Mouse (Mus musculus): ENCODE measurements at regions not wholly inside any gene's neighbourhood (a gene's known extent, or its start where the extent isn't known, plus 50 kb on each side); places are given as distances from the start of the nearest gene placed in this dataset.
"Not testable (repeated sequence)": the region's sequence is repeated elsewhere in the genome, so short reads cannot be mapped to it uniquely, and the experiment has no call there.

- no peak for DNase-seq
Measured at GRCm38 (mm10) chr8:113489436-113490107, 145.8 kb upstream of the Mon1b start.

DNA sequence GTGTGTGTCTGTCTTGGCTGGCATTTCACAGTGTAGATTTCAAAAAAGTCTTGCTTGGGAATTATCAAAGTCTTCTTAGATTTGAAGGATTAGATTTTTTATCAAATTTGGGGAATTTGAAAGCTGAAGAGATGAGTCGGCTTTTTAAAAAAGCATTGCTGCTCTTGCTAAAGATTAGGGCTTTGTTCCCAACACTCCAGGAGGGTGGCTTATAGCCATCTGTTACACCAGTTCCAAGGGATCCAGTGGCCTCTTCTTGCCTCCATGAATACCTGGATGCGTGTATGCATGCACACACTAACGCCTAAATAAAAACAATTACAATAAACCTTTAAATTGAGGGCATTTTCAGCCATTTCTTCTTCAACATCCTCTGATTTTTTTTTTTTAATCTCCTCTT lies 144.5 kb upstream of the Mon1b start:
- no peak for DNase-seq

DNA sequence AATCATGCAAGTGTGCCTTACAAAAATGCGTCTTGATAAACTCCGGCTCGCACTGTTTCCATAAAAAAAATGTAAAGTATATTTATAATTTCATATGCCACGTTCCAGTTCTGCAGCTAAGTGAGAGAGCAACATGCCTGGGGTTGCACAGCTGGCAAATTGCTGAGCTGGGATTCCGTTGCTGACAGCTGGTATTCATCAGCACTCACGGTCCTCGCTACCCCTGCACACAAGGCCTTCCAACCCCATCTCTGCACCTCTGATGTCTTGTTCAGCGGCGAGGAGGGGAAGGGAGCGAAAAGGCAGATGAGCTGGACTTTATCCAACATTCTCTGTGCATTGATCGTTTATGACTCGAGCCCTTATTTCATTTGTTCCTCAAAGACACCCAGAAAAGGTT lies 138.5 kb upstream of the Mon1b start:
- DNase-seq = no peak

DNA sequence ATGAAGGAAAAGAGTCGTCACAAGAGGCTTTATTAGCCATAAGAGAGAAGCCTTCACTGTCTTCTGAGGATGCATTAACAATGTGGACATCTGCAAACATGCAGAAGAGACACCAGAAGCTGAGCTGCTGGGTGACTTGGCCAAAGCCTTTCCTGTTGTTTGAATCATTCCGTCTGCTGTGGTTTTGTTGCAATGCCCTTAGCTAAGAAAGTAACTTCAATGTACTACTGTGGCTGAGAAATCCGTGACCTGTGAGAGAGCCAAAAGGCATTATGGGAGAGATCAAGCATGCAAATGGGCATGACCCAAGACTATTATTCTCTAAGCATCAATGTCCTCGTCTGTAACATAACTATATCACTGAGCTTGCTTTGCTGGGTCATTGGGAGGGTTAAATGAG lies 132.7 kb upstream of the Mon1b start:
- DNase-seq = no peak

DNA sequence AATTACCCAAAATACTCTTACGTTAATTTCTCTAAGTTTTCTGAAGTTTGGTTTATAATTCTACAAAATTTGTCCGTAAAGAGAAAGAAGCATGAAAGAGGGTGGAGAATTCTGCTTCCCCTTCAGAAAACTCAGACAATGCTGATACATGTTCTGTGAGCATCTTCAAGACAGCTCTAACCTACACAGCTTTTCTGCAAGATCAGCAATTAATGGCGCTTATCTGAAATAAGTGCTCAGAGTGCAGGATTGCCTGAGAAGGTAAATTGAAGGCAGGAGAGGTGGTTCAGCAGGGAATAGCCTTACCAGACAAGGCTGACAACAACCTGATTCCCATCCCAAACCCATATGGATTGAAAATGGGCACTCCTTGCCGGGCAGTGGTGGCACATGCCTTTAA lies 122.5 kb upstream of the Mon1b start:
- no peak for DNase-seq

DNA sequence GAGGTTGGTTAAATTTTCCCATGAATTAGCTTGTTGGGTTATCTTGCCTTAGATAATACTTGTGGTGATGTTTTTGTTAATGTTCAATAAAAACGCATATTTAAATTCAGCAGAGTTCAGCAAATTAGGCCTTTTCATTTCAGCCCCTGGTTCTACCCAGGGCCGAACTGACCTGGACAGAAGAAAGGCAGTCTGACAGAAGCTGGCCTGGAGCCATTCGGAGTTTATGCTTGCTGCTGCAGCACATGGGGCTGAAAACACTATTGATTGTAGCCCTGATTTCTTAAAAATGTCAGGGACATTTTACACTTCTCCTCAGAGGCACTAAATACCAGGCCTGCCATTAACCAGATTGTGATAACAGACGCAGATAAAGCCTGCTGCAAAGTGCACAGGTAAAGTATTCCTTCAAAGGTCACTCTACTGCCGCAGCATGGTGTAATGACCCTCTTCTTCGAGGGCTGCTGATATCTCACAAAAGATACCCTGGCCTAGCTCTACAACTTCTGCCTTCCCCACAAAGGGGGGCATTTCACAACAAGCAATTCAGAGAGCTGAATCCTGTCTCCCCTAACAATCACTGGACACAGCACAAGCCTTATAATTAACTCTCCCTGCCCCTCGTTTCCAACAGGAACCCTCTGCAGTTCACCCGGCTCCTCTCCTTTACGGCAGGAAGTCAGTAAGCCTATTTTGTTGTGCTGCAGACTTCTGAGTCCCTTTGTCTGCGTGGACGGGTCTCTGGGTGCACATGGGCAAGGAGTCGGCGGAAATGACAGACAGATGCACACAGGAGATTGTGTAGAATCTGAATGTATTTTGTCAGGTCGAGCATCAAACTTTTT lies 121.3 kb upstream of the Mon1b start:
- DNase-seq = no peak

GRCm38 (mm10) chr8:113514731-113515375 lies 120.5 kb upstream of the Mon1b start:
- not testable (repeated sequence) for DNase-seq

GRCm38 (mm10) chr8:113516176-113516575 lies 119.2 kb upstream of the Mon1b start:
- no peak for DNase-seq

DNA sequence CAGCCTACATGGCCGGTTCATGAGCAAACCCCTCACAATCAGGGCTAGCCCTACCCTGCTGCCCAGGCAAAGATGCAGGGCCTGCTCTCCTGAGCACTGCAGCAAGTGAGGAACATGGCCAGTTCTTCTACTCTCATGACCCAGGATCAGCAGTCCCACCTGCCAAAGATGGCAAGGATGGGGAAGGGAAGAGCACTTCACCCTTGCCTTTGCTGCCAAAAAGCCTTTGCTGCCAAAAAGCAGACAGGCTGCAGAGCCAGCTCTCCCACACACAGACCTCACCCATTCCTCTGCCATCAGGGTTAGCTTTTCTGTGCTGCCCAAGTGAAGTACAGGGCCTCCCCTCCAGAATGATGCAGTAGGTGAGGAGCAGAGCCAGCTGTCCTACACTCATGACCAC lies 117.5 kb upstream of the Mon1b start:
- peak; percentile 5 for DNase-seq

DNA sequence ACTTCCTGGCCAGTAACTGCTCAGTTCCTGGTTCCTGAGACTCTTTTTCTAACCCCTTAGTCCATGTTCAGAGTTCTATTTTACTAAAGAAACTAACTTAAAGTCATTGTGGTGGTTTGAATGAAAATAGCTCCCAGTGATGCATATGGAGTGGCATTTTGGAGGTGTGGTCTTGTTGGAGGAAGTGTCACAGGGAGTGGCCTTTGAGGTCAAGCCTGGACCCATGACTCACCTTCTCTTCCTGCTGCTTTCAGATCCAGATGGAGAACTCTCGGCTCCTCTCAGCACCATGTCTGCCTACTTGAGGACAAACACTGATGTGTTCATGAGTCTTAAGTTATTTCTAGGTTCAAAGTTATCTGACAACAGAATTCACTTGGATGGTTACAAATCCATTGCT lies 111.8 kb upstream of the Mon1b start:
- no peak for DNase-seq

- DNase-seq = no peak
Measured at GRCm38 (mm10) chr8:113531116-113531665, 104.2 kb upstream of the Mon1b start.

DNA sequence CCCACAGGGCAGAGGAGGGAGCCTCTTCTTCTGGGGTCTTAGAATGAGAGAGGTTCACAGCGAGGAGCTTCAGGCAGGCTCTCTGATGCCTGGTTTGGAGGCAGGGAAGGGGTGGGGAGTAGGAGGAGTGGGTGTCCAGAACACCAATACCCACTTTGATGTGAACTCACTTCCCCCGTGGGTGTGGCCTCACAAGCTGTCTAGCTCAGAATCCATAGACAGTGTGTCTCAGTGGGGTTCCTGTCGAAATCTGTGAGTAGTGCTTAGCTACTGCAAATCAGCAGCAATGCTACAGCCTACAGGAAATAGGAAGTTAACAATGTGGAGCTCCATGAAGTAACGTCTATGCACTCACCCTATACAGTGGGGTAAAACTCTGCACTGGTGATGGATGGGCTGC lies 102.5 kb upstream of the Mon1b start:
- no peak for DNase-seq

GRCm38 (mm10) chr8:113541437-113541836 lies 94.0 kb upstream of the Mon1b start:
- no peak for DNase-seq

DNA sequence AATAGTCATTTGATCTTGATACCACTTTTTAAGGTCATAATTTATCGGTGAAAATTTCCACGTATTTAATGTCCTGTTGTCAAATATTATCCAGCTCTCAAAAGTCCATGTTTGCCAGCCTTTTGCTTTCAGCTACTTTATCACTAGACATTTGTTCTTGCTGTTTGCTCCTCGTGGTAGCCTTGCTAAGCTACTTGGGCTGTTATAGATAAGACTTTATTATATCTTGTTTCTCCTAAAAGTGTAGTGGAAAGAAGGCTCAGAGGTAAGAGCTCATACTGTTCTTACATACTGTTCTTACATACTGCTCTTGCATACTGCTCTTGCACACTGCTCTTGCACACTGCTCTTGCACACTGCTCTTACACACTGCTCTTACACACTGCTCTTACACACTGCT lies 93.3 kb upstream of the Mon1b start:
- no peak for DNase-seq

GRCm38 (mm10) chr8:113542713-113543112 lies 92.7 kb upstream of the Mon1b start:
- DNase-seq = no peak

DNA sequence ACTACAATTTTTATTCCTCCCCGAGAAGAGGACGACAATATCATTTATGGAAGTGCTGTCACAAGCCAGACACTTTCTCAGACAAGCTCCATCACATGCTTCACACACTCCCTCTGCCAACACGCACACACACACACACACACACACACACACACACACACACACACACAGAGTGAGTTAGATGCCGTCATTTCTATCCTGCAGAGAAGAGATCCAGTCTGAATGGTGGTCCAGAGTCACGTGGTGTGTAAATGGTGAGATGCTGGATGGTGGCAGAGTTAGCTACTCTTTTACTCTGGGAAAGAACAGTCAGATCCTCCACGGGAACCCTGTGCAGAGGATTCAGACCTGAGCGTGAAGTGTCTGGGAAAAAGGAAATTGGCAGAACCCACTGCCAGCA lies 86.2 kb upstream of the Mon1b start:
- DNase-seq = no peak

- DNase-seq = no peak
Measured at GRCm38 (mm10) chr8:113551454-113552273, 83.7 kb upstream of the Mon1b start.

- no peak for DNase-seq
Measured at GRCm38 (mm10) chr8:113552826-113553225, 82.6 kb upstream of the Mon1b start.

- DNase-seq = no peak
Measured at GRCm38 (mm10) chr8:113554700-113555455, 80.5 kb upstream of the Mon1b start.

GRCm38 (mm10) chr8:113556994-113557393 lies 78.4 kb upstream of the Mon1b start:
- no peak for DNase-seq

- DNase-seq = no peak
Measured at GRCm38 (mm10) chr8:113581098-113581497, 54.3 kb upstream of the Mon1b start.

DNA sequence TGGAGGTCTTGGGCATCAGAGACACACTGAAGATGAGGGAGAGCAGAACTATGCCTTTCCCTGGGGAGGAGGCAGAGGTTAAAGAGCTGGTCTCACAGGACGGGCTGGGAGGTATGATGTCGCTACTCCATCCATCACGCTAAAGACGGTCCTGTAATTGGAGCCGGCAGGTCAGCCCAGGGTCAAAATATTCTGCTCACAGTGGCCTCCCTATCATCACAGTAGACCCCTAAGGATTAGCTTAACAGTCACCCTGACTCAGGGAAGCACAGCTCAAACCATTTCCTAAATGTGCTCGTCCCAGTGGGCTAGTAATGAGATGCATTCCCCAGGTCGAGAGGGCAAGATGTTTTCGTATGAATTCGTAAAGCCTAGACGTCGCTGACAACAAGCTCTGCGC lies 53.7 kb upstream of the Mon1b start:
- DNase-seq = no peak

All from cerebellum, adult 8-10 months (tissue).